Mouse (Mus musculus): ENCODE measurements around the gene Map2k5.

DNA sequence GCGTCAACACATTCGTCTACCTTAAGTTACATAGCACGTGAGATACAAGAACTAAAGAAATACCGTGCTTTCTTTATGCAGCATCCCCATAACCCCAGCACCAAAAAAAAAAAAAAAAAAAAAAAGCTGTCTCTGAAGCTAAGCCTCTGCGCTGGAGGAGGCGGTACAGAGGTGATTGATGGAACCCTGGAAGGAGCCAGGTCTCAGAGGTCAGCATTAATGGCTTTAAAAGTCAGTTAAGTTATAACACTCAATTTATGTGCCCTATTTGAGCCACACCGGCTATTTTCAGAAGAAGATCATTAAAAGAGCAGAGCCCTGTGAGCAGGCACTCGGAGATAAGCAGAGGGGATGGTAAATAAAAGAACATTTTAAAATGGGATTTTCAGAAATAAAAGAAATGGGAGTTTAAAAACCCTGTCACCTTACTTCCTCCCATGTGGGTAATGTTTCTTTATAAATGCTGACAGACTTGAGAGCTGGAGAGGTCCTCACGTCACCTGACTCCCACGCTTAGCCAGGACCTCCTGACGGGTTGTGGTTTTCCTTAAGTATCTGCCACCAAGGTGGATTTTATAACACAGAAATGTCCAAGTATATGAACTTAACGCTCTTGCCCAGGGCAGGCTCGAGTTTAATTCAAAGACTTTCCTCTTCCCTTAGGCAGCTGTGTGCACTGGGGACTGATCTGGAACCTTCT lies 83.8 kb downstream of the Map2k5 start:
- TF ChIP-seq POLR2A (IDR thresholded peaks at IDR 0.05; ENCODE audit: borderline replicate concordance, extremely low read depth, insufficient read depth, insufficient read length, poor library complexity, severe bottlenecking): no peak
- no peak for TF ChIP-seq CTCF (IDR thresholded peaks at IDR 0.05; ENCODE audit: borderline replicate concordance, extremely low read depth, insufficient read depth, insufficient read length)

Data from brain, embryonic 14.5 days (tissue).